Mouse (Mus musculus) hindbrain, embryonic 13.5 days (tissue): ENCODE data around the gene Fsd1l. TPM values are rescaled to one million over a fixed set of nuclear protein-coding genes. Genes with fewer than 3 reads are reported as not detected.
"Not testable (repeated sequence)": the region's sequence is repeated elsewhere in the genome, so short reads cannot be mapped to it uniquely, and the experiment has no call there.

Experiments used
- ATAC-seq: fragments of 200-750 bp; cut with Nextera tagmentation; 2 replicates; pipeline ENCODE4 v1.8.0; 2017; ENCODE audit warnings: moderate TSS enrichment; ENCODE audit not compliant: low FRiP score
- H3K27ac ChIP-seq: fragments of 300-500 bp; sonication (generic); 2 replicates; pipeline ENCODE4 v1.5.1; 2015; ENCODE audit warnings: inconsistent platforms, mild to moderate bottlenecking, moderate library complexity
- H3K27me3 ChIP-seq: fragments of 300-500 bp; sonication (generic); 2 replicates; pipeline ENCODE4 v1.6.1; 2015; ENCODE audit warnings: mild to moderate bottlenecking, inconsistent platforms
- H3K36me3 ChIP-seq: fragments of 300-500 bp; sonication (generic); 2 replicates; pipeline ENCODE4 v1.6.1; 2015; ENCODE audit warnings: mild to moderate bottlenecking, inconsistent platforms
- H3K4me1 ChIP-seq: fragments of 300-500 bp; sonication (generic); replicated peaks from 2 replicates; pipeline ENCODE4 v1.6.1; 2015; ENCODE audit warnings: inconsistent platforms
- H3K4me2 ChIP-seq: fragments of 300-500 bp; sonication (generic); 2 replicates; pipeline ENCODE4 v1.6.1; 2015; ENCODE audit warnings: inconsistent platforms, mild to moderate bottlenecking, moderate library complexity
- H3K4me3 ChIP-seq: fragments of 300-500 bp; sonication (generic); 2 replicates; pipeline ENCODE4 v1.5.1; 2015; ENCODE audit warnings: mild to moderate bottlenecking, inconsistent platforms
- H3K9ac ChIP-seq: fragments of 300-500 bp; sonication (generic); 2 replicates; pipeline ENCODE4 v1.6.1; 2015; ENCODE audit warnings: mild to moderate bottlenecking, inconsistent platforms
- H3K9me3 ChIP-seq: fragments of 300-500 bp; sonication (generic); 2 replicates; pipeline ENCODE4 v1.6.1; 2016; ENCODE audit warnings: inconsistent platforms
- WGBS: fragments of 180-500 bp; shearing (Covaris S2); methylation state at CpG from one replicate; pipeline ENCODE4 v1.1.7; 2015; 5-methylcytosine and 5-hydroxymethylcytosine counted together
- polyA plus RNA-seq: library from polyadenylated mRNA; unstranded; fragments of >200 nt; fragmentation: Nextera tagmentation; extraction: Ambion mirVana; gene quantifications from 2 replicates; pipeline ENCODE4 v1.2.1, GENCODE M21; 2015

Fsd1l gene
- polyA plus RNA-seq, 1 experiment from 2014 or later = 42.0 TPM

DNA sequence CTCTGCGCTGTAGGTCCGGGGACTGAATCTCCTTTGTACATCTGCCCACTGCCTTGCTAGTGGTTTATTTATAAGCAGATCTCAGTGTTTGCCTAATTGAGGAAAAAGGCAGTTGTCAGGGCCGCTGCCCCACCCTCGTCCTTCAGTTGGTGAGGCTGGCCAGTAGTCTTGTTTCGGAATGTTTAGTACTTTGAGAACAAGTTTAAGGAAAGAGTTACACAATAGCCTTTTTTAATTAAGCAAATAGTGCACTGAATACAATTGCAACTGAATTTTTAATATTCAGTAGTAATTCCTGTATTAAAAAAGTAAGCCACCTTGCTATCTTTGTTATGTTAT, 709 bp downstream of the Fsd1l start:
- H3K9me3 ChIP-seq = no peaks in the 10 kb centered on the region
- peak overlapping the region; percentile 94 for H3K27ac ChIP-seq
- peak overlapping the region; percentile 89 for H3K9ac ChIP-seq
- peaks cover 50% of the 10 kb centered on the region for H3K4me1 ChIP-seq
- 0 out of 2 replicates have a peak, but pooled peaks cover 13% of the 10 kb centered on the region for H3K27me3 ChIP-seq
- H3K36me3 ChIP-seq = peaks cover 2% of the 10 kb centered on the region; the same call in 1 of the 2 replicates
- ATAC-seq = no peak
- peak overlapping the region; percentile 55 for H3K4me2 ChIP-seq
- 2% methylated on average over 5 of the region's 5 CpGs for WGBS
- H3K4me3 ChIP-seq = peak overlapping the region; percentile 75

DNA sequence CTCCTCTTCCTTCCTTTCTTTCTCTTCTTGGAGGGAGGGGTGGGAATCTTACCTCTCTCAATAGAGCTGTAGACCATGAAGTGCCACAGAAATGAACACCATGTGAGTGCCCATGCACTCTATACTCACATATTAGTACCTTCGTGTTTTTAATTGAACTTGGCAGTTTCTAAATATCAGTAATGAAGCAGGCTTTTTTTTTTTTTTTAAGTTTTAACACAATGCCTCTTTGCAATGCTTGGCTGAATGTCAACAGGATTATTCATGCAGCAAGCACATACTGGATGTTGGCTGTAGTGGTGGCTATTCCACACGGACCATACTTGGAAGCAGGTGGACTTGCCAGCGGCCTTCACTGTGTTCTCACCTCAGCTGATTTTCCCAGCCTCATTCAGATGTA, 4.1 kb downstream of the Fsd1l start:
- ATAC-seq = no peak
- peaks cover 61% of the 10 kb centered on the region for H3K4me1 ChIP-seq
- H3K4me3 ChIP-seq = no peak overlapping the region
- H3K9me3 ChIP-seq = no peaks in the 10 kb centered on the region
- no peak overlapping the region for H3K27ac ChIP-seq
- H3K4me2 ChIP-seq = no peak overlapping the region
- no peak overlapping the region for H3K9ac ChIP-seq
- 62% methylated on average over 3 of the region's 3 CpGs for whole genome bisulfite sequencing
- no peaks in the 10 kb centered on the region for H3K27me3 ChIP-seq
- H3K36me3 ChIP-seq = peaks cover 8% of the 10 kb centered on the region; the same call in 1 of the 2 replicates

GRCm38 (mm10) chr4:53637269-53637909, 6.1 kb downstream of the Fsd1l start:
- Histone ChIP-seq H3K4me2 (no peak overlapping the region), H3K4me1 (peaks cover 56% of the 10 kb centered on the region), H3K27me3 (no peaks in the 10 kb centered on the region), H3K4me3 (no peak overlapping the region), H3K9me3 (no peaks in the 10 kb centered on the region), H3K36me3 (peaks cover 16% of the 10 kb centered on the region), H3K9ac (no peak overlapping the region), H3K27ac (0 out of 2 replicates have a peak overlapping the region, but pooled peaks have one; percentile 25)
- 52% methylated on average over 7 of the region's 7 CpGs for WGBS
- ATAC-seq = peak; percentile 63

- no peak overlapping the region for H3K4me2 ChIP-seq
- no peaks in the 10 kb centered on the region for H3K27me3 ChIP-seq
- peaks cover 16% of the 10 kb centered on the region for H3K36me3 ChIP-seq
- H3K27ac ChIP-seq = no peak overlapping the region
- no peak for ATAC-seq
- WGBS = 77% methylated on average over 7 of the region's 7 CpGs
- H3K4me1 ChIP-seq = peaks cover 44% of the 10 kb centered on the region
- H3K4me3 ChIP-seq = no peak overlapping the region
- H3K9me3 ChIP-seq = no peaks in the 10 kb centered on the region
- no peak overlapping the region for H3K9ac ChIP-seq
Observed at GRCm38 (mm10) chr4:53638549-53639123, 7.4 kb downstream of the Fsd1l start.

GRCm38 (mm10) chr4:53658029-53658428, 26.8 kb downstream of the Fsd1l start:
- Histone ChIP-seq H3K4me3 (no peak overlapping the region), H3K4me1 (no peaks in the 10 kb centered on the region), H3K27ac (no peak overlapping the region), H3K9me3 (no peaks in the 10 kb centered on the region), H3K36me3 (peaks cover 49% of the 10 kb centered on the region), H3K9ac (no peak overlapping the region), H3K27me3 (no peaks in the 10 kb centered on the region), H3K4me2 (no peak overlapping the region)
- ATAC-seq = no peak
- WGBS = 71% methylated on average over 3 of the region's 3 CpGs

- H3K4me2 ChIP-seq = no peak overlapping the region
- no peak overlapping the region for H3K27ac ChIP-seq
- ATAC-seq = no peak
- H3K9me3 ChIP-seq = no peaks in the 10 kb centered on the region
- H3K36me3 ChIP-seq = peaks cover 47% of the 10 kb centered on the region
- H3K4me1 ChIP-seq = no peaks in the 10 kb centered on the region
- H3K9ac ChIP-seq = no peak overlapping the region
- H3K4me3 ChIP-seq = no peak overlapping the region
- H3K27me3 ChIP-seq = no peaks in the 10 kb centered on the region
Observed at GRCm38 (mm10) chr4:53660711-53661110, 29.4 kb downstream of the Fsd1l start.

GRCm38 (mm10) chr4:53682092-53682491, 50.8 kb downstream of the Fsd1l start:
- Histone ChIP-seq H3K9me3 (no peaks in the 10 kb centered on the region), H3K4me2 (no peak overlapping the region)
- WGBS = 87% methylated on average over 8 of the region's 8 CpGs

DNA sequence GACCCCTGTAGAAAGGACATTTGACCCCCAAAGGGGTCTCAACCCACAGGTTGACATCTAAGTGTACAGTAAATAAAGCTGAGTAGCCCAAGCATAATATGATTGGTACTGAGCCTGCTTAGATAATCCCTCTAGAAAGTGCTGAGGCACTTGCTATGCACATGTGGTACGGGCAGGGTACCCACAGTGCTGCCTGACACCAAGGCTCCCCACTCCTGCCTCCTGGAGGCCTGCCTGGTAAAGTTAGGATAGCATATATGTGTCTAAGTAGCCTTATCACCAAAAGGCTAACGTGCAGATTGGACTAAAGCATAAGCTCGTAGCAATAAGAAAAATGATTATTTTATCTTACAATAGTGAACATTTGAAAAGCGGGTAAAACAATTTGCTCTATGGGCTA, 57.7 kb downstream of the Fsd1l start:
- no peaks in the 10 kb centered on the region for H3K9me3 ChIP-seq
- no peak overlapping the region for H3K9ac ChIP-seq
- no peaks in the 10 kb centered on the region for H3K4me1 ChIP-seq
- no peak overlapping the region for H3K27ac ChIP-seq
- 91% methylated on average over 4 of the region's 4 CpGs for WGBS
- ATAC-seq = no peak
- H3K4me2 ChIP-seq = no peak overlapping the region
- H3K4me3 ChIP-seq = no peak overlapping the region
- H3K27me3 ChIP-seq = no peaks in the 10 kb centered on the region
- peaks cover 16% of the 10 kb centered on the region for H3K36me3 ChIP-seq

More at GRCm38 (mm10) chr4:53682092-53682491, 50.8 kb downstream of the Fsd1l start:
- Histone ChIP-seq H3K9ac (no peak overlapping the region), H3K27me3 (no peaks in the 10 kb centered on the region), H3K27ac (no peak overlapping the region), H3K36me3 (peaks cover 41% of the 10 kb centered on the region), H3K4me3 (no peak overlapping the region), H3K4me1 (no peaks in the 10 kb centered on the region)
- no peak for ATAC-seq

- Histone ChIP-seq H3K9ac (no peak overlapping the region), H3K4me2 (no peak overlapping the region), H3K36me3 (peaks cover 27% of the 10 kb centered on the region), H3K27me3 (no peaks in the 10 kb centered on the region), H3K4me3 (no peak overlapping the region), H3K4me1 (no peaks in the 10 kb centered on the region), H3K9me3 (no peaks in the 10 kb centered on the region), H3K27ac (no peak overlapping the region)
- 73% methylated on average over 1 of the region's 1 CpGs for WGBS
- ATAC-seq = no peak
Observed at GRCm38 (mm10) chr4:53691418-53691817, 60.1 kb downstream of the Fsd1l start.

DNA sequence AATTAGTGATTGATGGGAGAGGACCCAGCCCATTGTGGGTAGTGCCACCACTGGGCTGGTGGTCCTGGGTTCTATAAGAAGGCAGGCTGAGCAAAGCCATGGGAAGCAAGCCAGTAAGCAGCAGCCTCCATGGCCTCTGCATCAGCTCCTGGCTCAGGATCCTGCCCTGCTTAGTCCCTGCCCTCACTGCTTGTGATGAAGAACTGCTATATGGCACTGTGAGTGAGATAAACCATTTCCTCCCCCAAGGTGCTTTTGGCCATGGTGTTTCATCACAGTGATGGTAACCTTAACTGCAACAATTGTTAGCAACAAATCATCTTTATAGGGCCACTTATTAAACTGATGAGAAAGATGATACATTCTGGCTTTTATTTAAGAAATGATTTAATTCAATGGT, 77.9 kb downstream of the Fsd1l start:
- not testable (repeated sequence) for ATAC-seq, H3K4me1 ChIP-seq, H3K9ac ChIP-seq, H3K36me3 ChIP-seq, H3K4me2 ChIP-seq, H3K27me3 ChIP-seq, H3K9me3 ChIP-seq, H3K27ac ChIP-seq, H3K4me3 ChIP-seq

DNA sequence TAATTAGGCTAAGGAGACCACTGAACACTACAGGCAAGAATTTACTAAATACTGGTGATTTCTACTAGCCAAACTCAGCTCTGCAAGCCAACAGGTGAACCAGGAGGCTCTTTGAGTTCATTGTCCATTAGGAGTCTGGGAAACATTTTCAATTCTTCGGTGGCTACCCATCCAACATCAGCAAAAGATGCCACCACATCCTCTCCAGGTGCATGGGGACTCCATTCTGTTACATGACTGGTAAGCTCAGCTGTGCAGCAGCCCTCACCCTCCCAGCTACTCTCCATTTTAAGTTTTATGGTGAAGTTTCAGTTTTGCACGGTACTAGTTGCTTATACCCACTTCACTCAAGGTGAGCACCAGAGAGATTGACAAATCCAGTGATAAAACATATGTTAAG, 78.8 kb downstream of the Fsd1l start:
- H3K9me3 ChIP-seq = no peaks in the 10 kb centered on the region
- no peak overlapping the region for H3K4me2 ChIP-seq
- H3K36me3 ChIP-seq = no peaks in the 10 kb centered on the region
- peaks cover 4% of the 10 kb centered on the region for H3K4me1 ChIP-seq
- WGBS = 95% methylated on average over 2 of the region's 2 CpGs
- no peak overlapping the region for H3K9ac ChIP-seq
- H3K27me3 ChIP-seq = no peaks in the 10 kb centered on the region
- no peak overlapping the region for H3K27ac ChIP-seq
- no peak for ATAC-seq
- no peak overlapping the region for H3K4me3 ChIP-seq

GRCm38 (mm10) chr4:53710555-53711328, 79.5 kb downstream of the Fsd1l start:
- Histone ChIP-seq H3K4me1 (peaks cover 11% of the 10 kb centered on the region), H3K9ac (no peak overlapping the region), H3K27ac (no peak overlapping the region), H3K4me3 (no peak overlapping the region), H3K27me3 (no peaks in the 10 kb centered on the region), H3K36me3 (no peaks in the 10 kb centered on the region), H3K4me2 (no peak overlapping the region), H3K9me3 (no peaks in the 10 kb centered on the region)
- WGBS = 92% methylated on average over 6 of the region's 6 CpGs
- no peak for ATAC-seq

DNA sequence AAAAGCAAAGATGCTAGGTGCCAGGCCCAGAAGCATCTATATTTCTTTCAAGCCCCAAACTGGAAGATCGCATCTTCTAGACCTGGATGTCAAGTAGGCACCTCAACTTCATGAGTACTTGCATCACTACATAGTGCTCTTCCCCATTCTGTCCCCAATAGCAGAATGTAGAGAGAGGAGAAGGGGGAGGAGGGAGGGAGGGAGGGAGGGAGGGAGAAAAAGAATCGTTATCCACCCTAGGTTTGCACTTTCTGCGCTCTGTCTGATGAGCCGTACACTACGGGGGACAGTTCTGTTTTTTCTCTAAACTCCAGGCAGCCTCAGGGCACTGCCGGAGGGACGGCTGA, 82.4 kb downstream of the Fsd1l start, which contains the start of gene Fktn:
Gene Fktn (plus strand): TSS at position 295 of the 347 bp plus-strand sequence.
- ATAC-seq = peak; percentile 87
- WGBS = 12% methylated on average over 7 of the region's 7 CpGs

More for the DNA sequence above, 82.4 kb downstream of the Fsd1l start, which contains the start of gene Fktn:
- Histone ChIP-seq H3K4me2 (peak within 1 kb of the TSS; percentile 84), H3K4me1 (peaks cover 17% of the 10 kb centered on the region), H3K9ac (peak within 1 kb of the TSS; percentile 93), H3K4me3 (peak within 1 kb of the TSS; percentile 80), H3K36me3 (no peaks in the 10 kb centered on the region; the same call in 1 of the 2 replicates), H3K9me3 (no peaks in the 10 kb centered on the region), H3K27me3 (no peaks in the 10 kb centered on the region), H3K27ac (peak within 1 kb of the TSS; percentile 93)
